Mouse (Mus musculus) midbrain, embryonic 15.5 days (tissue): ENCODE measurements at regions not wholly inside any gene's neighbourhood (a gene's known extent, or its start where the extent isn't known, plus 50 kb on each side); places are given as distances from the start of the nearest gene placed in this dataset.

Experiments
- ATAC-seq: fragments of 200-750 bp; cut with Nextera tagmentation; replicated peaks from 2 replicates; pipeline ENCODE4 v1.8.0; 2017; ENCODE audit warnings: moderate TSS enrichment
- H3K27ac ChIP-seq: fragments of 300-500 bp; sonication (generic); 2 replicates; pipeline ENCODE4 v1.5.1; 2015; ENCODE audit warnings: mild to moderate bottlenecking, inconsistent platforms
- H3K27me3 ChIP-seq: fragments of 300-500 bp; sonication (generic); replicated peaks from 2 replicates; pipeline ENCODE4 v1.6.1; 2015; ENCODE audit warnings: inconsistent platforms
- H3K36me3 ChIP-seq: fragments of 300-500 bp; sonication (generic); replicated peaks from 2 replicates; pipeline ENCODE4 v1.6.1; 2015; ENCODE audit warnings: inconsistent platforms
- H3K4me1 ChIP-seq: fragments of 300-500 bp; sonication (generic); 2 replicates; pipeline ENCODE4 v1.6.1; 2015; ENCODE audit warnings: inconsistent platforms
- H3K4me2 ChIP-seq: fragments of 300-500 bp; sonication (generic); 2 replicates; pipeline ENCODE4 v1.6.1; 2015; ENCODE audit warnings: inconsistent platforms, mild to moderate bottlenecking, moderate library complexity
- H3K4me3 ChIP-seq: fragments of 300-500 bp; sonication (generic); 2 replicates; pipeline ENCODE4 v1.5.1; 2015; ENCODE audit warnings: mild to moderate bottlenecking, inconsistent platforms
- H3K9ac ChIP-seq: fragments of 300-500 bp; sonication (generic); 2 replicates; pipeline ENCODE4 v1.6.1; 2015; ENCODE audit warnings: mild to moderate bottlenecking, inconsistent platforms
- H3K9me3 ChIP-seq: fragments of 300-500 bp; sonication (generic); 2 replicates; pipeline ENCODE4 v1.6.1; 2016; ENCODE audit warnings: inconsistent platforms
- WGBS: fragments of 180-500 bp; shearing (Covaris S2); methylation state at CpG from one replicate; pipeline ENCODE4 v1.1.7; 2015; ENCODE audit warnings: mixed read lengths; 5-methylcytosine and 5-hydroxymethylcytosine counted together

GRCm38 (mm10) chr8:64542501-64542900 lies 150.4 kb downstream of the Cpe start:
- no peak for ATAC-seq
- 91% methylated on average over 3 of the region's 3 CpGs for WGBS

GRCm38 (mm10) chr8:64539846-64540472 lies 152.9 kb downstream of the Cpe start:
- ATAC-seq = no peak
- no peaks in the 10 kb centered on the region for H3K4me1 ChIP-seq
- H3K4me3 ChIP-seq = no peak overlapping the region
- no peaks in the 10 kb centered on the region for H3K27me3 ChIP-seq
- H3K27ac ChIP-seq = no peak overlapping the region
- WGBS = 92% methylated on average over 4 of the region's 4 CpGs
- no peak overlapping the region for H3K9ac ChIP-seq
- no peaks in the 10 kb centered on the region for H3K9me3 ChIP-seq
- no peaks in the 10 kb centered on the region for H3K36me3 ChIP-seq
- no peak overlapping the region for H3K4me2 ChIP-seq

More at GRCm38 (mm10) chr8:64542501-64542900, 150.4 kb downstream of the Cpe start:
- Histone ChIP-seq H3K9ac (no peak overlapping the region), H3K9me3 (no peaks in the 10 kb centered on the region), H3K4me3 (no peak overlapping the region), H3K36me3 (no peaks in the 10 kb centered on the region), H3K27ac (no peak overlapping the region), H3K4me2 (no peak overlapping the region), H3K27me3 (no peaks in the 10 kb centered on the region), H3K4me1 (no peaks in the 10 kb centered on the region)

- WGBS = 76% methylated on average over 2 of the region's 2 CpGs
- Histone ChIP-seq H3K36me3 (no peaks in the 10 kb centered on the region), H3K4me3 (no peak overlapping the region), H3K4me2 (no peak overlapping the region), H3K27me3 (no peaks in the 10 kb centered on the region), H3K9me3 (no peaks in the 10 kb centered on the region), H3K27ac (no peak overlapping the region), H3K4me1 (no peaks in the 10 kb centered on the region), H3K9ac (no peak overlapping the region)
- ATAC-seq = no peak
These were observed 161.1 kb downstream of the Cpe start for GRCm38 (mm10) chr8:64531780-64532179.

GRCm38 (mm10) chr8:64522441-64523102 lies 170.3 kb downstream of the Cpe start:
- Histone ChIP-seq H3K9ac (no peak overlapping the region), H3K9me3 (no peaks in the 10 kb centered on the region), H3K27me3 (no peaks in the 10 kb centered on the region), H3K4me3 (no peak overlapping the region), H3K4me2 (no peak overlapping the region), H3K36me3 (no peaks in the 10 kb centered on the region), H3K27ac (no peak overlapping the region), H3K4me1 (no peaks in the 10 kb centered on the region)
- WGBS = 87% methylated on average over 8 of the region's 8 CpGs
- ATAC-seq = no peak

- Histone ChIP-seq H3K9ac (no peak overlapping the region), H3K4me2 (no peak overlapping the region), H3K4me3 (no peak overlapping the region), H3K27ac (no peak overlapping the region), H3K9me3 (no peaks in the 10 kb centered on the region), H3K27me3 (no peaks in the 10 kb centered on the region), H3K36me3 (no peaks in the 10 kb centered on the region), H3K4me1 (no peaks in the 10 kb centered on the region)
- ATAC-seq = no peak
- whole genome bisulfite sequencing = 74% methylated on average over 1 of the region's 1 CpGs
These were observed 173.2 kb downstream of the Cpe start for GRCm38 (mm10) chr8:64519650-64520049.

GRCm38 (mm10) chr8:64515923-64516322 lies 176.9 kb downstream of the Cpe start:
- Histone ChIP-seq H3K9me3 (no peaks in the 10 kb centered on the region), H3K4me3 (no peak overlapping the region), H3K9ac (no peak overlapping the region), H3K4me1 (no peaks in the 10 kb centered on the region), H3K36me3 (no peaks in the 10 kb centered on the region), H3K4me2 (no peak overlapping the region), H3K27me3 (no peaks in the 10 kb centered on the region), H3K27ac (no peak overlapping the region)
- 90% methylated on average over 5 of the region's 5 CpGs for WGBS
- no peak for ATAC-seq

GRCm38 (mm10) chr8:64497281-64498060 lies 195.4 kb downstream of the Cpe start:
- WGBS = 48% methylated on average over 6 of the region's 6 CpGs
- no peaks in the 10 kb centered on the region for H3K36me3 ChIP-seq
- peak; percentile 51; the same call in 1 of the 2 replicates for ATAC-seq
- no peaks in the 10 kb centered on the region for H3K27me3 ChIP-seq
- no peak overlapping the region for H3K4me3 ChIP-seq
- H3K4me1 ChIP-seq = peaks cover 8% of the 10 kb centered on the region
- H3K27ac ChIP-seq = no peak overlapping the region
- H3K9ac ChIP-seq = no peak overlapping the region
- H3K4me2 ChIP-seq = no peak overlapping the region
- H3K9me3 ChIP-seq = no peaks in the 10 kb centered on the region

GRCm38 (mm10) chr8:64496333-64497213 lies 196.3 kb downstream of the Cpe start:
- Histone ChIP-seq H3K9ac (no peak overlapping the region), H3K9me3 (no peaks in the 10 kb centered on the region), H3K36me3 (no peaks in the 10 kb centered on the region), H3K27ac (no peak overlapping the region; the same call in 1 of the 2 replicates), H3K4me2 (peak overlapping the region; percentile 5; the same call in 1 of the 2 replicates), H3K4me1 (peaks cover 8% of the 10 kb centered on the region), H3K4me3 (no peak overlapping the region), H3K27me3 (no peaks in the 10 kb centered on the region)
- peak; percentile 88 for ATAC-seq
- 26% methylated on average over 14 of the region's 14 CpGs for WGBS

GRCm38 (mm10) chr8:64491561-64491960 lies 201.3 kb downstream of the Cpe start:
- Histone ChIP-seq H3K9ac (no peak overlapping the region), H3K4me3 (no peak overlapping the region), H3K4me2 (no peak overlapping the region), H3K27ac (no peak overlapping the region), H3K4me1 (peaks cover 5% of the 10 kb centered on the region), H3K27me3 (no peaks in the 10 kb centered on the region), H3K9me3 (no peaks in the 10 kb centered on the region), H3K36me3 (no peaks in the 10 kb centered on the region)
- ATAC-seq = no peak
- WGBS = 93% methylated on average over 2 of the region's 2 CpGs

GRCm38 (mm10) chr8:64488057-64488456 lies 204.8 kb downstream of the Cpe start:
- H3K9ac ChIP-seq = no peak overlapping the region
- ATAC-seq = no peak
- H3K4me1 ChIP-seq = no peaks in the 10 kb centered on the region
- H3K36me3 ChIP-seq = no peaks in the 10 kb centered on the region
- no peak overlapping the region for H3K4me3 ChIP-seq
- H3K4me2 ChIP-seq = no peak overlapping the region
- no peaks in the 10 kb centered on the region for H3K9me3 ChIP-seq
- H3K27ac ChIP-seq = no peak overlapping the region
- no peaks in the 10 kb centered on the region for H3K27me3 ChIP-seq
- 66% methylated on average over 3 of the region's 3 CpGs for WGBS

- Histone ChIP-seq H3K4me2 (no peak overlapping the region), H3K27ac (no peak overlapping the region), H3K36me3 (no peaks in the 10 kb centered on the region), H3K4me1 (no peaks in the 10 kb centered on the region), H3K9me3 (no peaks in the 10 kb centered on the region), H3K27me3 (no peaks in the 10 kb centered on the region), H3K9ac (no peak overlapping the region), H3K4me3 (no peak overlapping the region)
- ATAC-seq = no peak
These were observed 219.6 kb downstream of the Cpe start for GRCm38 (mm10) chr8:64473276-64473675.

- no peaks in the 10 kb centered on the region for H3K4me1 ChIP-seq
- ATAC-seq = no peak
- no peaks in the 10 kb centered on the region for H3K27me3 ChIP-seq
- no peak overlapping the region for H3K4me3 ChIP-seq
- H3K4me2 ChIP-seq = no peak overlapping the region
- H3K36me3 ChIP-seq = no peaks in the 10 kb centered on the region
- H3K27ac ChIP-seq = no peak overlapping the region
- no peaks in the 10 kb centered on the region for H3K9me3 ChIP-seq
- WGBS = 89% methylated on average over 1 of the region's 1 CpGs
- no peak overlapping the region for H3K9ac ChIP-seq
These were observed 220.0 kb downstream of the Cpe start for GRCm38 (mm10) chr8:64472801-64473270.
